Mouse (Mus musculus) embryonic facial prominence, embryonic 15.5 days (tissue): ENCODE results near the gene Srp14. TPM values are rescaled to one million over a fixed set of nuclear protein-coding genes. Genes with fewer than 3 reads are reported as not detected.

Source experiments
- ATAC-seq: fragments of 200-750 bp; cut with Nextera tagmentation; 2 replicates; pipeline ENCODE4 v1.8.0; 2017; ENCODE audit warnings: low read depth, moderate TSS enrichment; ENCODE audit not compliant: insufficient number of reproducible peaks, low FRiP score, low TSS enrichment
- H3K27ac ChIP-seq: fragments of 300-500 bp; sonication (generic); replicated peaks from 2 replicates; pipeline ENCODE4 v1.5.1; 2015; ENCODE audit warnings: mild to moderate bottlenecking, inconsistent platforms
- H3K27me3 ChIP-seq: fragments of 300-500 bp; sonication (generic); 2 replicates; pipeline ENCODE4 v1.6.1; 2015; ENCODE audit warnings: inconsistent platforms
- H3K36me3 ChIP-seq: fragments of 300-500 bp; sonication (generic); 2 replicates; pipeline ENCODE4 v1.6.1; 2015; ENCODE audit warnings: mild to moderate bottlenecking, inconsistent platforms
- H3K4me1 ChIP-seq: fragments of 300-500 bp; sonication (generic); 2 replicates; pipeline ENCODE4 v1.6.1; 2015; ENCODE audit warnings: inconsistent platforms
- H3K4me2 ChIP-seq: fragments of 300-500 bp; sonication (generic); replicated peaks from 2 replicates; pipeline ENCODE4 v1.6.1; 2015; ENCODE audit warnings: mild to moderate bottlenecking, inconsistent platforms
- H3K4me3 ChIP-seq: fragments of 300-500 bp; sonication (generic); replicated peaks from 2 replicates; pipeline ENCODE4 v1.5.1; 2015; ENCODE audit warnings: mild to moderate bottlenecking, inconsistent platforms
- H3K9ac ChIP-seq: fragments of 300-500 bp; sonication (generic); 2 replicates; pipeline ENCODE4 v1.6.1; 2015; ENCODE audit warnings: inconsistent platforms
- H3K9me3 ChIP-seq: fragments of 300-500 bp; sonication (generic); replicated peaks from 2 replicates; pipeline ENCODE4 v1.6.1; 2016; ENCODE audit warnings: inconsistent platforms
- WGBS: fragments of 180-500 bp; shearing (Covaris S2); methylation state at CpG from one replicate; pipeline ENCODE4 v1.1.7; 2015; 5-methylcytosine and 5-hydroxymethylcytosine counted together
- polyA plus RNA-seq: library from polyadenylated mRNA; unstranded; fragments of >200 nt; fragmentation: Nextera tagmentation; extraction: Ambion mirVana; gene quantifications from 2 replicates; pipeline ENCODE4 v1.2.1, GENCODE M21; 2015

Gene Srp14
- polyA plus RNA-seq, 1 experiment from 2014 or later: 285 TPM

DNA sequence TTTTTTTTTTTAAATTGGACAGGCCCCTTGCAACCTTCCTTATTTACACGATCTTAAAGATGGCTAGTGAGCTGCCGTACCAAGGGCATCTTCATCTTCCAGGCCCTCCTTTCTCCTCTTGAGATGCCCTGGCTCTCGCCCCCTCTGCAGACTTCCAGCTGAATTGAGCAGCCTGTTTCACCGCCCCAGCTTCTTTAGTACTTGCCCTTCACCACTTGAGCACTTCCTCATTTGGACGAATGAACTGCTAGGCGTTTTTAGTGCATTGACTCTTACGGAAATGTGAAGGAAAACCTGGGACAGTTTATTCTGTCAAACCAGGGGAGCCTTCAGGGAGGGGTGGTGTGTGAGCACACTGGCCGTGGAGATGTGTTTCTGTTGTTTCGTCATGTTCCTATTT, 50.2 kb downstream of the Srp14 start:
- Histone ChIP-seq H3K27me3 (no peaks in the 10 kb centered on the region), H3K27ac (no peak overlapping the region), H3K9ac (no peak overlapping the region), H3K4me1 (no peaks in the 10 kb centered on the region), H3K4me2 (no peak overlapping the region), H3K4me3 (no peak overlapping the region), H3K36me3 (peaks cover 65% of the 10 kb centered on the region), H3K9me3 (no peaks in the 10 kb centered on the region)
- 84% methylated on average over 9 of the region's 9 CpGs for WGBS
- no peak for ATAC-seq

DNA sequence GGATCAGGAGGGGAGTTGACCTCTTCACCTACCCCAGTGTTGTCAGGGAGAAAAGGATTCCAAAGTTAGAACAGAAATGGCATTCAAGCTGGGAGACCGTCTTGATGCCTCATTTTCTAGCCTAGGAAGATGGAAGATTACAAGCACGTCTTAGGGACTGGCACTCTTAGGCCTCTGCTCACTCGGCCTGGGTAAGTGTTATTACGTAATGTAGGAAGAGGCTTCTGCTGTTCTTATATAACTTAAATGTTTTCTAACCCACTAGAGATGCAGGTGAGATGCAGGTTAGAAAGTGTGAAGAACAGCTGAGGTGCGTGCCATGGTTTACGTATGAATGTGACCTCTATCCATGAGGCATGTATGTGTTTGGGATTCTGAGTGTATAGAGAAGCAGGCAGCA, 51.2 kb downstream of the Srp14 start:
- no peak overlapping the region for H3K4me3 ChIP-seq
- no peak overlapping the region for H3K4me2 ChIP-seq
- no peaks in the 10 kb centered on the region for H3K9me3 ChIP-seq
- WGBS: 88% methylated on average over 6 of the region's 6 CpGs
- no peak overlapping the region for H3K27ac ChIP-seq
- ATAC-seq: no peak
- peaks cover 55% of the 10 kb centered on the region for H3K36me3 ChIP-seq
- no peak overlapping the region for H3K9ac ChIP-seq
- H3K4me1 ChIP-seq: no peaks in the 10 kb centered on the region
- H3K27me3 ChIP-seq: no peaks in the 10 kb centered on the region

Other genes starting within 250 kb of the Srp14 start
- 1.2 and 2.6 TPM in 2 replicates for gene Fsip1, start 222.7 kb downstream of the Srp14 start, polyA plus RNA-seq
- 0.58 and 0.73 TPM in 2 replicates for gene Gpr176, start 106.3 kb downstream of the Srp14 start, polyA plus RNA-seq
- gene Eif2ak4, start 91.1 kb downstream of the Srp14 start, polyA plus RNA-seq: 9.1 and 9.7 TPM in 2 replicates
- gene Bmf, start 70.0 kb upstream of the Srp14 start, polyA plus RNA-seq: 5.1 and 6.7 TPM in 2 replicates
- gene Bub1b, start 118.5 kb upstream of the Srp14 start, polyA plus RNA-seq: 58.3 and 60.6 TPM in 2 replicates
- 8.5 TPM in 2 replicates for gene Pak6, start 183.6 kb upstream of the Srp14 start, polyA plus RNA-seq
- 0.11 and 0.19 TPM in 2 replicates for gene Ankrd63, start 224.3 kb upstream of the Srp14 start, polyA plus RNA-seq
- 0.75 and 1.1 TPM in 2 replicates for gene Plcb2, start 248.7 kb upstream of the Srp14 start, polyA plus RNA-seq